In genomic region chr1:79401090-79402012, GRCm38 (mm10) we compare ENCODE assay signal across 20 mouse cellular contexts. TPM values are rescaled to one million over a fixed set of nuclear protein-coding genes. Genes with fewer than 3 reads are reported as not detected.
DNase-seq lines count a peak whose midpoint lies in the region; ATAC-seq lines count a peak whose summit lies in the region.
"Had no signal": no experiment of that assay in that cellular context is flagged by ENCODE, and none has a peak within 500 bp of the region (broad histone marks: within the 10 kb centered on the region; RNA-seq: fewer than 3 reads in every experiment).

No protein-coding gene starts in this region.

- H3K9me3 ChIP-seq in forebrain, embryonic 11.5 days (ENCODE audit: control insufficient read depth, low read length) = no peaks in the 10 kb centered on the region
- H3K9me3 ChIP-seq in forebrain, embryonic 12.5 days = no peaks in the 10 kb centered on the region
- no peaks in the 10 kb centered on the region for H3K9me3 ChIP-seq in midbrain, embryonic 14.5 days (ENCODE audit: control insufficient read depth, low read length)
- no peaks in the 10 kb centered on the region for H3K9me3 ChIP-seq in liver, embryonic 11.5 days (ENCODE audit: control insufficient read depth, low read length)
- H3K9me3 ChIP-seq: embryonic facial prominence, embryonic 12.5 days; G1E; liver, embryonic 15.5 days; megakaryocyte, embryonic 14.5 days had no signal

- no peak for DNase-seq in forebrain, embryonic 11.5 days (ENCODE audit: low spot score)
- DNase-seq in cerebellum, adult 11 months = peak; percentile 32
- DNase-seq in cerebellum, postnatal 10 days = peak; percentile 13 to 20
- peak; percentile 10 for DNase-seq in midbrain, embryonic 14.5 days
- no peak for DNase-seq in liver, embryonic 11.5 days (ENCODE audit: low spot score)
- DNase-seq in spleen, postnatal 36 days (ENCODE audit: low spot score in 2 of 2) = no peak
- DNase-seq in thymus, postnatal 14 days = no peak
- DNase-seq: adrenal gland, adult 2 months; gastrocnemius, adult 2 months; heart, postnatal 10 days; lung, postnatal 10 days; right cerebral cortex, postnatal 4 days had no signal

- H3K27me3 ChIP-seq in forebrain, embryonic 11.5 days (ENCODE audit: control insufficient read depth, insufficient read depth, low read length) = no peaks in the 10 kb centered on the region
- no peaks in the 10 kb centered on the region for H3K27me3 ChIP-seq in forebrain, embryonic 12.5 days
- H3K27me3 ChIP-seq in midbrain, embryonic 14.5 days (ENCODE audit: control insufficient read depth, insufficient read depth, low read length) = no peaks in the 10 kb centered on the region
- no peaks in the 10 kb centered on the region for H3K27me3 ChIP-seq in liver, embryonic 11.5 days (replicated peaks; ENCODE audit: control insufficient read depth, insufficient read depth, low read length)
- H3K27me3 ChIP-seq: embryonic facial prominence, embryonic 12.5 days; liver, embryonic 15.5 days; megakaryocyte, embryonic 14.5 days had no signal

- H3K36me3 ChIP-seq in forebrain, embryonic 11.5 days (ENCODE audit: control insufficient read depth, insufficient read depth, low read length) = no peaks in the 10 kb centered on the region
- no peaks in the 10 kb centered on the region for H3K36me3 ChIP-seq in forebrain, embryonic 12.5 days (replicated peaks)
- H3K36me3 ChIP-seq in midbrain, embryonic 14.5 days (ENCODE audit: control insufficient read depth, insufficient read depth, low read length) = no peaks in the 10 kb centered on the region
- no peaks in the 10 kb centered on the region for H3K36me3 ChIP-seq in liver, embryonic 11.5 days (ENCODE audit: control insufficient read depth, insufficient read depth, low read length)
- H3K36me3 ChIP-seq: embryonic facial prominence, embryonic 12.5 days; G1E; liver, embryonic 15.5 days had no signal

- H3K27ac ChIP-seq in forebrain, embryonic 11.5 days (ENCODE audit: low read depth, low read length) = no peak overlapping the region
- H3K27ac ChIP-seq in forebrain, embryonic 12.5 days = no peak overlapping the region
- no peak overlapping the region for H3K27ac ChIP-seq in midbrain, embryonic 14.5 days (replicated peaks; ENCODE audit: low read depth, low read length)
- H3K27ac ChIP-seq in liver, embryonic 11.5 days (ENCODE audit: low read depth, low read length) = no peak overlapping the region
- H3K27ac ChIP-seq: embryonic facial prominence, embryonic 12.5 days; gastrocnemius, adult 2 months; liver, embryonic 15.5 days had no signal

- H3K4me1 ChIP-seq in forebrain, embryonic 11.5 days (replicated peaks; ENCODE audit: control insufficient read depth, insufficient read depth, low read length) = no peaks in the 10 kb centered on the region
- peaks cover 9% of the 10 kb centered on the region for H3K4me1 ChIP-seq in forebrain, embryonic 12.5 days
- H3K4me1 ChIP-seq in midbrain, embryonic 14.5 days (ENCODE audit: control insufficient read depth, insufficient read depth, low read length) = no peaks in the 10 kb centered on the region; the same call in 1 of the 2 replicates
- H3K4me1 ChIP-seq in liver, embryonic 11.5 days (replicated peaks; ENCODE audit: control insufficient read depth, insufficient read depth, low read length) = no peaks in the 10 kb centered on the region
- H3K4me1 ChIP-seq: embryonic facial prominence, embryonic 12.5 days; liver, embryonic 15.5 days; megakaryocyte, embryonic 14.5 days had no signal

- ATAC-seq in forebrain, embryonic 11.5 days (replicated peaks; ENCODE audit: low FRiP score) = 0 out of 2 replicates have a peak, but pooled peaks have one; percentile 56
- ATAC-seq in forebrain, embryonic 12.5 days (ENCODE audit: low FRiP score) = no peak
- ATAC-seq in midbrain, embryonic 14.5 days (ENCODE audit: low FRiP score, low TSS enrichment) = no peak
- ATAC-seq in liver, embryonic 11.5 days (replicated peaks; ENCODE audit: low FRiP score) = no peak
- ATAC-seq: inflammation-experienced regulatory T-cells, adult 6 months had no signal

- no peak overlapping the region for H3K4me3 ChIP-seq in forebrain, embryonic 11.5 days (ENCODE audit: low read depth, low read length)
- H3K4me3 ChIP-seq in forebrain, embryonic 12.5 days (replicated peaks) = no peak overlapping the region
- H3K4me3 ChIP-seq in midbrain, embryonic 14.5 days (replicated peaks; ENCODE audit: low read depth, low read length) = no peak overlapping the region
- no peak overlapping the region for H3K4me3 ChIP-seq in liver, embryonic 11.5 days (ENCODE audit: low read depth, low read length)
- H3K4me3 ChIP-seq: embryonic facial prominence, embryonic 12.5 days; gastrocnemius, adult 2 months; liver, embryonic 15.5 days; megakaryocyte, embryonic 14.5 days had no signal

- H3K9ac ChIP-seq in forebrain, embryonic 11.5 days (ENCODE audit: low read length) = no peak overlapping the region
- H3K9ac ChIP-seq in forebrain, embryonic 12.5 days = no peak overlapping the region
- no peak overlapping the region for H3K9ac ChIP-seq in midbrain, embryonic 14.5 days (replicated peaks; ENCODE audit: low read length)
- H3K9ac ChIP-seq in liver, embryonic 11.5 days (ENCODE audit: low read depth, low read length) = no peak overlapping the region
- H3K9ac ChIP-seq: embryonic facial prominence, embryonic 12.5 days; liver, embryonic 15.5 days had no signal

- 42% methylated on average over 10 of the region's 10 CpGs for WGBS in forebrain, embryonic 11.5 days
- 35% methylated on average over 10 of the region's 10 CpGs for WGBS in forebrain, embryonic 12.5 days
- 21% methylated on average over 10 of the region's 10 CpGs for WGBS in midbrain, embryonic 14.5 days
- 64% methylated on average over 10 of the region's 10 CpGs for WGBS in liver, embryonic 11.5 days

- no peak overlapping the region for H3K4me2 ChIP-seq in forebrain, embryonic 11.5 days (ENCODE audit: low read depth, low read length, severe bottlenecking)
- H3K4me2 ChIP-seq in forebrain, embryonic 12.5 days = no peak overlapping the region
- no peak overlapping the region for H3K4me2 ChIP-seq in midbrain, embryonic 14.5 days (ENCODE audit: low read length)
- H3K4me2 ChIP-seq in liver, embryonic 11.5 days = no peak overlapping the region
- H3K4me2 ChIP-seq: embryonic facial prominence, embryonic 12.5 days; liver, embryonic 15.5 days had no signal

RNA-seq across cellular contexts. Expression of gene Scg2, which starts 38.6 kb away (rescaled TPM):
- 3.3 and 4.5 TPM in 2 replicates for polyA plus RNA-seq in forebrain, embryonic 11.5 days (2014; fragmentation: Nextera tagmentation; extraction: Ambion mirVana)
- 12.0 and 12.5 TPM in 2 replicates for polyA plus RNA-seq in forebrain, embryonic 12.5 days (2016; fragmentation: Nextera tagmentation; extraction: Ambion mirVana)
- 96.8 and 106 TPM in 2 replicates for polyA plus RNA-seq in midbrain, embryonic 14.5 days (2014; fragmentation: Nextera tagmentation; extraction: Ambion mirVana)
- 0.21 and 0.22 TPM in 2 replicates for polyA plus RNA-seq in liver, embryonic 11.5 days (2014; fragmentation: Nextera tagmentation; extraction: Ambion mirVana)
- polyA plus RNA-seq: C2C12; G1E; inflammation-experienced regulatory T-cells, adult 6 months; limb, embryonic 11.5 days had no signal

Comparison
In these comparisons a context has a peak if more than half of its experiments do, and no peak if none do; other contexts are left out.
1. DNase-seq: peak in cerebellum, adult 11 months (single experiment), cerebellum, postnatal 10 days (2 of 2) and midbrain, embryonic 14.5 days (single experiment); none in forebrain, embryonic 11.5 days (single experiment), liver, embryonic 11.5 days (single experiment), spleen, postnatal 36 days (0 of 2) and thymus, postnatal 14 days (single experiment).